Mouse (Mus musculus) kidney, adult 2 months (tissue): ENCODE measurements around the gene P3h4. TPM values are rescaled to one million over a fixed set of nuclear protein-coding genes. Genes with fewer than 3 reads are reported as not detected.

Experiments used
- DNase-seq: peaks from one replicate; pipeline ENCODE4 v3.0.0; 2021
- H3K27ac ChIP-seq: fragments of 200-500 bp; 2 replicates; pipeline ENCODE4 v1.5.1; 2012; ENCODE audit warnings: low read depth, low read length, control low read depth, inconsistent platforms; ENCODE audit not compliant: insufficient read depth
- H3K27me3 ChIP-seq: fragments of 200-500 bp; replicated peaks from 2 replicates; pipeline ENCODE4 v1.6.1; 2012; ENCODE audit warnings: mild to moderate bottlenecking, moderate library complexity, low read length, inconsistent platforms; ENCODE audit not compliant: control insufficient read depth, insufficient read depth
- H3K36me3 ChIP-seq: fragments of 200-500 bp; 2 replicates; pipeline ENCODE4 v1.6.1; 2012; ENCODE audit warnings: mild to moderate bottlenecking, moderate library complexity, low read length, inconsistent platforms; ENCODE audit not compliant: control insufficient read depth, insufficient read depth
- H3K4me1 ChIP-seq: fragments of 200-500 bp; 2 replicates; pipeline ENCODE4 v1.6.1; 2011; ENCODE audit warnings: low read length; ENCODE audit not compliant: control insufficient read depth, insufficient read depth
- H3K4me3 ChIP-seq: fragments of 200-500 bp; 2 replicates; pipeline ENCODE4 v1.5.1; 2011; ENCODE audit warnings: mild to moderate bottlenecking, low read depth, low read length, control low read depth; ENCODE audit not compliant: insufficient read depth
- CTCF ChIP-seq: fragments of 200-500 bp; conservative IDR thresholded peaks from 2 replicates; pipeline ENCODE4 v1.5.1; 2011; ENCODE audit warnings: low read depth, mild to moderate bottlenecking, control low read depth, low read length, moderate library complexity, mixed read lengths; ENCODE audit not compliant: insufficient read depth, insufficient read length
- POLR2A ChIP-seq: fragments of 200-500 bp; IDR thresholded peaks from one replicate; pipeline ENCODE4 v1.6.1; 2011; ENCODE audit warnings: low read depth, low read length, control low read depth
- WGBS: fragments of 180-500 bp; shearing (Covaris S2); methylation state at CpG from one replicate; pipeline ENCODE4 v1.1.7; 2018; 5-methylcytosine and 5-hydroxymethylcytosine counted together
- polyA plus RNA-seq: library from polyadenylated mRNA; depleted of rRNA; stranded (reverse); fragments of >200 nt; gene quantifications from 2 replicates; pipeline ENCODE4 v1.2.3, GENCODE M21; 2012

P3h4 gene
- polyA plus RNA-seq, 1 experiment: 11.9 TPM

- Histone ChIP-seq H3K4me1 (peaks cover 73% of the 10 kb centered on the region), H3K27me3 (no peaks in the 10 kb centered on the region), H3K27ac (peak overlapping the region; percentile 73), H3K4me3 (no peak overlapping the region), H3K36me3 (no peaks in the 10 kb centered on the region)
- no peak for TF ChIP-seq POLR2A
- TF ChIP-seq CTCF: no peak
- WGBS: 32% methylated on average over 9 of the region's 9 CpGs
- DNase-seq: peak; percentile 92
These were observed 23.4 kb downstream of the P3h4 start for GRCm38 (mm10) chr11:100391081-100391883.

- peak; percentile 87 for DNase-seq
- H3K4me3 ChIP-seq: no peak overlapping the region
- 28% methylated on average over 8 of the region's 8 CpGs for WGBS
- H3K4me1 ChIP-seq: peaks cover 69% of the 10 kb centered on the region
- no peak for TF ChIP-seq POLR2A
- no peak for TF ChIP-seq CTCF
- H3K27ac ChIP-seq: peak overlapping the region; percentile 73
- H3K27me3 ChIP-seq: no peaks in the 10 kb centered on the region
- peaks cover 8% of the 10 kb centered on the region for H3K36me3 ChIP-seq
These were observed 24.6 kb downstream of the P3h4 start for GRCm38 (mm10) chr11:100389931-100390445.

DNA sequence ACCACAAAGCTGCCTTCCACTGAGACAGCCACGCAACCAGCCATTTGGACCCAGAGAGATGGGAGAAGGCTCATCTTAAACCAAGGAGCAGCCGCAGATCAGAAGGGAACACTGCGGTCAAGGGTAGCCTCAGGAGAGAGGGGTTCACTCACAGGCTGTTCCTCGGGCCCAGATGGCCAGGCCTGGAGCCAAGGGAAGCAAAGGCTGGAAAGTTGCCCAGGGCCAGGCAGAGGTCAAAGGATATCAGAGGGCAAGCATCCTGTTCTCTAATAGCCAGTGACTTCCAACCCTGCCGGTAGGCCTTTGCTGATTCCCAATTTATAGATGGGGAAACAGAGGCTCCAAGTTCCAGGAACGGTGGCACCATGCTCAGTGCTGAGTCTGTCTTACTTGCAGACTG is 26.0 kb downstream of the P3h4 start:
- Histone ChIP-seq H3K36me3 (peaks cover 10% of the 10 kb centered on the region), H3K4me3 (no peak overlapping the region; the same call in 1 of the 2 replicates), H3K27ac (peak overlapping the region; percentile 84), H3K27me3 (no peaks in the 10 kb centered on the region), H3K4me1 (peaks cover 57% of the 10 kb centered on the region)
- 30% methylated on average over 6 of the region's 6 CpGs for WGBS
- peak; percentile 95 for DNase-seq
- TF ChIP-seq POLR2A (no peak), CTCF (no peak)

GRCm38 (mm10) chr11:100387589-100388375 is 26.9 kb downstream of the P3h4 start:
- peaks cover 14% of the 10 kb centered on the region for H3K36me3 ChIP-seq
- DNase-seq: peak; percentile 80
- H3K27me3 ChIP-seq: no peaks in the 10 kb centered on the region
- TF ChIP-seq POLR2A: no peak
- TF ChIP-seq CTCF: no peak
- WGBS: 29% methylated on average over 14 of the region's 14 CpGs
- H3K4me1 ChIP-seq: peaks cover 49% of the 10 kb centered on the region
- peak overlapping the region; percentile 84 for H3K27ac ChIP-seq
- no peak overlapping the region for H3K4me3 ChIP-seq

DNA sequence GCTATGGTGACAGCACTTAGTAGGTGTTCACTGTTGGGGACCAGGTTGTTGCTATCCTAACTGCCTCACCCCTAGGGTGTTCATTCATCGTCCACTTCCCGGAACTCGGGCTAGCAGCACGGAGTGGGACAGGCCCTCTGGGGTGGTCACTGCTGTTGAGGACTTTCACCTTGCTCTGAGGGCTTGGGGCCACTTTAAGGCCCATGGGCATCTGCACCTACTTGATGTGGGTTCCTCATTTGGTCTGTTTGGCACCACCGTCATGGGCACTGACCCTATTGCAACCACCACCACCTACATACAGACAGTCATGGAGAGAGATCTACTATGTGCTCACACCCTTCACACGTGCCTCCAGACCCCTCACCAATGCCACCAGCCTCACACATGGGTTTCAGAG is 27.5 kb downstream of the P3h4 start:
- Histone ChIP-seq H3K27ac (peak overlapping the region; percentile 49), H3K27me3 (no peaks in the 10 kb centered on the region), H3K36me3 (peaks cover 14% of the 10 kb centered on the region), H3K4me3 (no peak overlapping the region), H3K4me1 (peaks cover 44% of the 10 kb centered on the region)
- no peak for TF ChIP-seq POLR2A
- no peak for TF ChIP-seq CTCF
- WGBS: 66% methylated on average over 6 of the region's 6 CpGs
- DNase-seq: no peak

DNA sequence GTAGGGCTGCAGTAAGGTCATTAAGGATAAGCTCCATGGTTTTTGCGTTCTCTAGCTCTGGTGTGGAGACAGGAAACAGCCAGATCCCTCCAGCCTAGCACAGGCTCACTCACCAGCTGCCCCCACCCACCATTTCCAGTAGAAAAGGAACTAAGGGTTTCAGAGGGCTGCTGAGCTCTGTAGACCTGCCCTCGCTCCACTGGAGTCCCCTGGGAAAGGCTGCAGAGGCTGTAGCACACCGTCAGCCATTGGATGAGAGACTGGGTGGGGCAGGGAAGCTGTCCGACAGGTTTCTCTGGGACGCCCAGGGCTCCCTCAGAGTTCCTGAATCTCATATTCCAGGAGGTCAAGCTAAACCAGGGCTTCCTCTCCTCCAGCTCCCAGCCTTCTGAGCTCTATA is 28.1 kb downstream of the P3h4 start:
- TF ChIP-seq CTCF (no peak), POLR2A (no peak)
- 36% methylated on average over 5 of the region's 5 CpGs for WGBS
- no peak overlapping the region for H3K4me3 ChIP-seq

GRCm38 (mm10) chr11:100385016-100385415 is 29.6 kb downstream of the P3h4 start:
- 81% methylated on average over 3 of the region's 3 CpGs for WGBS
- TF ChIP-seq CTCF: no peak
- no peak for TF ChIP-seq POLR2A
- Histone ChIP-seq H3K4me3 (no peak overlapping the region), H3K4me1 (peaks cover 30% of the 10 kb centered on the region), H3K27me3 (no peaks in the 10 kb centered on the region), H3K36me3 (peaks cover 14% of the 10 kb centered on the region), H3K27ac (no peak overlapping the region; the same call in 1 of the 2 replicates)
- no peak for DNase-seq

More for the DNA sequence above, 28.1 kb downstream of the P3h4 start:
- DNase-seq: peak; percentile 83
- no peaks in the 10 kb centered on the region for H3K27me3 ChIP-seq
- peak overlapping the region; percentile 49 for H3K27ac ChIP-seq
- peaks cover 44% of the 10 kb centered on the region for H3K4me1 ChIP-seq
- peaks cover 14% of the 10 kb centered on the region for H3K36me3 ChIP-seq
